Mouse (Mus musculus) MEL (cell line): Measurements from ENCODE around the gene Pxmp4. TPM values are rescaled to one million over a fixed set of nuclear protein-coding genes. Genes with fewer than 3 reads are reported as not detected.

ENCODE experiments used
- DNase-seq: peaks from one replicate; pipeline ENCODE4 v3.0.0; 2011; ENCODE audit warnings: low read depth, low spot score
- H3K27ac ChIP-seq: 2 replicates; pipeline ENCODE4 v1.5.1; 2012; ENCODE audit warnings: low read depth, mild to moderate bottlenecking, control low read depth, low read length, moderate library complexity; ENCODE audit not compliant: control insufficient read depth
- H3K27me3 ChIP-seq, 2 experiments: fragments of 150-350 bp in 1 of 2; sonication (generic) in 1 of 2; 2 replicates each; pipeline ENCODE4 v1.6.1; 2012; ENCODE audit warnings: low read length in 2 of 2, mild to moderate bottlenecking in 2 of 2, improper control_type of control experiment in 1 of 2, moderate library complexity in 1 of 2; ENCODE audit not compliant: insufficient read depth in 2 of 2, control insufficient read depth in 1 of 2
- H3K36me3 ChIP-seq, 2 experiments: 2 replicates each; pipeline ENCODE4 v1.6.1; 2012 to 2014; ENCODE audit warnings: low read length in 2 of 2, improper control_type of control experiment in 1 of 2, inconsistent platforms in 1 of 2, mild to moderate bottlenecking in 1 of 2; ENCODE audit not compliant: insufficient read depth in 2 of 2, control insufficient read depth in 1 of 2
- H3K4me1 ChIP-seq, 2 experiments: fragments of 150-350 bp in 1 of 2; sonication (generic) in 1 of 2; 2 replicates each; pipeline ENCODE4 v1.6.1; 2012; ENCODE audit warnings: low read length in 2 of 2, improper control_type of control experiment in 1 of 2, mild to moderate bottlenecking in 1 of 2; ENCODE audit not compliant: insufficient read depth in 2 of 2, control insufficient read depth in 1 of 2
- H3K4me3 ChIP-seq, 2 experiments: fragments of 150-350 bp in 1 of 2; sonication (generic) in 1 of 2; 2 replicates each; pipeline ENCODE4 v1.5.1; 2012; ENCODE audit warnings: low read depth in 2 of 2, low read length in 2 of 2, mild to moderate bottlenecking in 2 of 2, moderate library complexity in 2 of 2, control low read depth in 1 of 2, improper control_type of control experiment in 1 of 2; ENCODE audit not compliant: control insufficient read depth in 1 of 2, insufficient read depth in 1 of 2
- H3K79me2 ChIP-seq: 2 replicates; pipeline ENCODE4 v1.6.1; 2012; ENCODE audit warnings: mild to moderate bottlenecking, low read length, moderate library complexity; ENCODE audit not compliant: control insufficient read depth, poor library complexity, insufficient read depth
- H3K9ac ChIP-seq: 2 replicates; pipeline ENCODE4 v1.6.1; 2012; ENCODE audit warnings: low read depth, mild to moderate bottlenecking, control low read depth, low read length, moderate library complexity; ENCODE audit not compliant: control insufficient read depth, poor library complexity, severe bottlenecking
- H3K9me3 ChIP-seq: fragments of 150-350 bp; sonication (generic); replicated peaks from 2 replicates; pipeline ENCODE4 v1.6.1; 2012; ENCODE audit warnings: mild to moderate bottlenecking, low read length, improper control_type of control experiment, moderate library complexity; ENCODE audit not compliant: insufficient read depth
- E2F4 ChIP-seq: IDR thresholded peaks from 2 replicates; pipeline ENCODE4 v1.6.1; 2011; ENCODE audit warnings: low read depth, low read length, improper control_type of control experiment, borderline replicate concordance
- ELF1 ChIP-seq: IDR thresholded peaks from 2 replicates; pipeline ENCODE4 v1.6.1; 2014; ENCODE audit warnings: low read depth, mild to moderate bottlenecking, inconsistent platforms, low read length, improper control_type of control experiment, moderate library complexity
- EP300 ChIP-seq, 2 experiments: IDR thresholded peaks; 2 replicates each; pipeline ENCODE4 v1.6.1; 2011; ENCODE audit warnings: improper control_type of control experiment in 2 of 2, low read length in 2 of 2, low read depth in 1 of 2, mild to moderate bottlenecking in 1 of 2
- GABPA ChIP-seq: IDR thresholded peaks from 2 replicates; pipeline ENCODE4 v1.6.1; 2012; ENCODE audit warnings: low read depth, mild to moderate bottlenecking, inconsistent platforms, low read length, improper control_type of control experiment, moderate library complexity
- HCFC1 ChIP-seq: IDR thresholded peaks from 2 replicates; pipeline ENCODE4 v1.6.1; 2012; ENCODE audit warnings: low read depth, mild to moderate bottlenecking, inconsistent platforms, low read length, improper control_type of control experiment, moderate library complexity
- KAT2A ChIP-seq: conservative IDR thresholded peaks from 2 replicates; pipeline ENCODE4 v1.6.1; 2012; ENCODE audit warnings: low read depth, low read length, improper control_type of control experiment, inconsistent platforms
- MAFK ChIP-seq: IDR thresholded peaks from 2 replicates; pipeline ENCODE4 v1.6.1; 2011; ENCODE audit warnings: low read depth, mild to moderate bottlenecking, low read length, improper control_type of control experiment, borderline replicate concordance
- MAX ChIP-seq: IDR thresholded peaks from 2 replicates; pipeline ENCODE4 v1.6.1; 2011; ENCODE audit warnings: low read length, improper control_type of control experiment
- MAZ ChIP-seq: IDR thresholded peaks from 2 replicates; pipeline ENCODE4 v1.6.1; 2012; ENCODE audit warnings: low read depth, mild to moderate bottlenecking, inconsistent platforms, low read length, improper control_type of control experiment
- MEF2A ChIP-seq: IDR thresholded peaks from 2 replicates; pipeline ENCODE4 v1.6.1; 2014; ENCODE audit warnings: low read depth, mild to moderate bottlenecking, inconsistent platforms, low read length, improper control_type of control experiment; ENCODE audit not compliant: poor library complexity, insufficient replicate concordance, severe bottlenecking; ENCODE audit errors: extremely low read depth
- MXI1 ChIP-seq: IDR thresholded peaks from 2 replicates; pipeline ENCODE4 v1.6.1; 2011; ENCODE audit warnings: mild to moderate bottlenecking, low read depth, low read length, improper control_type of control experiment
- MYB ChIP-seq: IDR thresholded peaks from 2 replicates; pipeline ENCODE4 v1.6.1; 2011; ENCODE audit warnings: mild to moderate bottlenecking, low read depth, low read length, improper control_type of control experiment
- MYC ChIP-seq: IDR thresholded peaks from 2 replicates; pipeline ENCODE4 v1.6.1; 2011; ENCODE audit warnings: low read depth, mild to moderate bottlenecking, low read length, improper control_type of control experiment, moderate library complexity
- POLR2A ChIP-seq, 2 experiments: IDR thresholded peaks; 2 replicates each; pipeline ENCODE4 v1.6.1; 2011 to 2012; ENCODE audit warnings: low read length in 2 of 2, mild to moderate bottlenecking in 2 of 2, control low read depth in 1 of 2, improper control_type of control experiment in 1 of 2, low read depth in 1 of 2, moderate library complexity in 1 of 2; ENCODE audit not compliant: control insufficient read depth in 1 of 2, insufficient read depth in 1 of 2, poor library complexity in 1 of 2
- RCOR1 ChIP-seq: IDR thresholded peaks from 2 replicates; pipeline ENCODE4 v1.6.1; 2012; ENCODE audit warnings: low read depth, mild to moderate bottlenecking, inconsistent platforms, low read length, improper control_type of control experiment
- SIN3A ChIP-seq: IDR thresholded peaks from 2 replicates; pipeline ENCODE4 v1.6.1; 2012; ENCODE audit warnings: low read length, improper control_type of control experiment, inconsistent platforms
- SMC3 ChIP-seq: IDR thresholded peaks from 2 replicates; pipeline ENCODE4 v1.6.1; 2011; ENCODE audit warnings: low read depth, low read length, improper control_type of control experiment
- TBP ChIP-seq: IDR thresholded peaks from 2 replicates; pipeline ENCODE4 v1.8.0; 2011; ENCODE audit warnings: low read depth, low read length, improper control_type of control experiment
- UBTF ChIP-seq: IDR thresholded peaks from 2 replicates; pipeline ENCODE4 v1.6.1; 2012; ENCODE audit warnings: low read depth, mild to moderate bottlenecking, inconsistent platforms, low read length, improper control_type of control experiment, moderate library complexity, borderline replicate concordance; ENCODE audit not compliant: insufficient read depth
- USF1 ChIP-seq: IDR thresholded peaks from 2 replicates; pipeline ENCODE4 v1.6.1; 2014; ENCODE audit warnings: low read depth, mild to moderate bottlenecking, inconsistent platforms, low read length, improper control_type of control experiment, moderate library complexity
- ZC3H11A ChIP-seq: IDR thresholded peaks from 2 replicates; pipeline ENCODE4 v1.6.1; 2012; ENCODE audit warnings: low read depth, mild to moderate bottlenecking, inconsistent platforms, low read length, improper control_type of control experiment
- ZMIZ1 ChIP-seq: IDR thresholded peaks from 2 replicates; pipeline ENCODE4 v1.6.1; 2012; ENCODE audit warnings: low read depth, mild to moderate bottlenecking, inconsistent platforms, low read length, improper control_type of control experiment, moderate library complexity
- ZNF384 ChIP-seq: IDR thresholded peaks from 2 replicates; pipeline ENCODE4 v1.6.1; 2012; ENCODE audit warnings: low read depth, mild to moderate bottlenecking, inconsistent platforms, low read length, improper control_type of control experiment
- polyA plus RNA-seq, 2 experiments: library from polyadenylated mRNA; stranded (reverse) in 1 of 2; unstranded in 1 of 2; fragments of >175 nt in 1 of 2; fragments of >200 nt in 1 of 2; gene quantifications; 2 replicates each; pipeline versions ENCODE4 v1.2.1 to v1.2.4; 2012; ENCODE audit warnings: low replicate concordance in 2 of 2, low read depth in 1 of 2; ENCODE audit not compliant: insufficient read length in 2 of 2, insufficient read depth in 1 of 2, missing spikeins in 1 of 2
- total RNA-seq: library from RNA; depleted of rRNA; stranded (reverse); fragments of 300-350 nt; gene quantifications from 2 replicates; pipeline ENCODE4 v1.2.3, GENCODE M21; 2012

The Pxmp4 gene
- total and polyA plus RNA-seq, 3 experiments = 5.9 to 12.2 TPM; not detected in 1

GRCm38 (mm10) chr2:154577744-154578067, 25.8 kb downstream of the Pxmp4 start:
- H3K79me2 ChIP-seq = no peaks in the 10 kb centered on the region
- no peak overlapping the region for H3K9ac ChIP-seq
- H3K27me3 ChIP-seq = no peaks in the 10 kb centered on the region
- H3K9me3 ChIP-seq = no peaks in the 10 kb centered on the region
- no peak for TF ChIP-seq ZC3H11A
- TF ChIP-seq MAFK = no peak
- no peak for TF ChIP-seq MAX
- TF ChIP-seq MYC = no peak
- TF ChIP-seq TBP = no peak
- TF ChIP-seq SMC3 = no peak
- TF ChIP-seq USF1 = no peak
- no peak for TF ChIP-seq MEF2A
- TF ChIP-seq ELF1 = no peak
- TF ChIP-seq KAT2A = no peak
- TF ChIP-seq E2F4 = no peak
- TF ChIP-seq MXI1 = no peak
- no peak for TF ChIP-seq SIN3A
- TF ChIP-seq MAZ = no peak
- TF ChIP-seq ZMIZ1 = no peak
- no peak for TF ChIP-seq EP300 (IDR thresholded peaks at IDR 0.05; ENCODE audit: low read depth in 1 of 2, low read length in 2 of 2)
- no peak for TF ChIP-seq ZNF384
- no peak for TF ChIP-seq GABPA
- no peak for TF ChIP-seq RCOR1
- no peak overlapping the region for H3K27ac ChIP-seq
- peaks cover 0 to 3% of the 10 kb centered on the region in 2 experiments; a peak in 2 of 4 replicates for H3K4me1 ChIP-seq
- H3K36me3 ChIP-seq = peaks cover 0 to 1% of the 10 kb centered on the region in 2 experiments; a peak in 2 of 4 replicates
- H3K4me3 ChIP-seq = no peak overlapping the region
- DNase-seq = no peak

GRCm38 (mm10) chr2:154576876-154577743, 26.4 kb downstream of the Pxmp4 start:
- Histone ChIP-seq H3K9me3 (no peaks in the 10 kb centered on the region), H3K36me3 (no peaks in the 10 kb centered on the region), H3K9ac (no peak overlapping the region), H3K79me2 (no peaks in the 10 kb centered on the region), H3K4me3 (no peak overlapping the region), H3K27me3 (no peaks in the 10 kb centered on the region), H3K4me1 (no peaks in the 10 kb centered on the region; a peak in 1 of 4 replicates), H3K27ac (no peak overlapping the region)
- TF ChIP-seq MAX = no peak
- TF ChIP-seq GABPA = no peak
- TF ChIP-seq SIN3A = no peak
- no peak for TF ChIP-seq MEF2A
- TF ChIP-seq HCFC1 = no peak
- no peak for TF ChIP-seq SMC3
- no peak for TF ChIP-seq E2F4
- TF ChIP-seq ZC3H11A = no peak
- TF ChIP-seq EP300 (IDR thresholded peaks at IDR 0.05; ENCODE audit: low read depth in 1 of 2, low read length in 2 of 2) = no peak
- TF ChIP-seq UBTF = no peak
- TF ChIP-seq POLR2A (IDR thresholded peaks at IDR 0.05; ENCODE audit: control insufficient read depth in 1 of 2, insufficient read depth in 1 of 2, low read depth in 1 of 2, low read length in 2 of 2, poor library complexity in 1 of 2) = no peak
- no peak for TF ChIP-seq MYB
- DNase-seq = no peak
